Mouse (Mus musculus) cerebellum, adult 9-10 months (tissue): ENCODE results near the gene Ddc.

ENCODE experiments used
- DNase-seq: peaks from one replicate; pipeline ENCODE4 v3.0.0; 2022

Ddc gene

GRCm38 (mm10) chr11:11821387-11821975 lies 76.5 kb downstream of the Ddc start:
- DNase-seq, result no peak

- DNase-seq, result no peak
These were observed 77.2 kb downstream of the Ddc start for GRCm38 (mm10) chr11:11820737-11821136.

- peak; percentile 76 for DNase-seq
These were observed 77.7 kb downstream of the Ddc start for GRCm38 (mm10) chr11:11820251-11820650.

- no peak for DNase-seq
These were observed 78.7 kb downstream of the Ddc start for GRCm38 (mm10) chr11:11819206-11819605.

GRCm38 (mm10) chr11:11818797-11819196 lies 79.1 kb downstream of the Ddc start:
- DNase-seq, result no peak

GRCm38 (mm10) chr11:11815737-11816136 lies 82.2 kb downstream of the Ddc start:
- no peak for DNase-seq

- peak; percentile 65 for DNase-seq
These were observed 86.0 kb downstream of the Ddc start for GRCm38 (mm10) chr11:11811906-11812480.

- DNase-seq, result no peak
These were observed 88.4 kb downstream of the Ddc start for GRCm38 (mm10) chr11:11809404-11810175.

GRCm38 (mm10) chr11:11808820-11809403 lies 89.0 kb downstream of the Ddc start, which contains the start of gene Fignl1:
Gene Fignl1 (minus strand): TSS chr11:11808962.
- DNase-seq, result peak; percentile 93

GRCm38 (mm10) chr11:11808035-11808819 lies 89.7 kb downstream of the Ddc start:
- DNase-seq, result peak; percentile 21

GRCm38 (mm10) chr11:11805951-11806350 lies 92.0 kb downstream of the Ddc start:
- DNase-seq, result no peak

GRCm38 (mm10) chr11:11804421-11804820 lies 93.5 kb downstream of the Ddc start:
- no peak for DNase-seq

GRCm38 (mm10) chr11:11801067-11801466 lies 96.9 kb downstream of the Ddc start:
- no peak for DNase-seq

- no peak for DNase-seq
These were observed 97.6 kb downstream of the Ddc start for GRCm38 (mm10) chr11:11800304-11800703.

GRCm38 (mm10) chr11:11798690-11799089 lies 99.3 kb downstream of the Ddc start:
- DNase-seq, result no peak

GRCm38 (mm10) chr11:11794626-11795025 lies 103.3 kb downstream of the Ddc start:
- DNase-seq, result no peak

GRCm38 (mm10) chr11:11788521-11788974 lies 109.4 kb downstream of the Ddc start:
- peak; percentile 51 for DNase-seq

- no peak for DNase-seq
These were observed 112.5 kb downstream of the Ddc start for GRCm38 (mm10) chr11:11785457-11785856.

GRCm38 (mm10) chr11:11781728-11782127 lies 116.2 kb downstream of the Ddc start:
- no peak for DNase-seq

GRCm38 (mm10) chr11:11778345-11778744 lies 119.6 kb downstream of the Ddc start:
- DNase-seq, result no peak

- no peak for DNase-seq
These were observed 120.1 kb downstream of the Ddc start for GRCm38 (mm10) chr11:11777796-11778195.

- DNase-seq, result no peak
These were observed 120.7 kb downstream of the Ddc start for GRCm38 (mm10) chr11:11777246-11777645.

- DNase-seq, result no peak
These were observed 121.1 kb downstream of the Ddc start for GRCm38 (mm10) chr11:11776822-11777174.
